Mouse (Mus musculus): Measurements from ENCODE around the gene Polr3g.

GRCm38 (mm10) chr13:81644047-81644565 is 66.7 kb downstream of the Polr3g start:
- TF ChIP-seq POLR2A (IDR thresholded peaks at IDR 0.05; ENCODE audit: low read depth, low read length) (no peak), CTCF (IDR thresholded peaks at IDR 0.05; ENCODE audit: extremely low read depth, insufficient read depth, insufficient read length, insufficient replicate concordance) (no peak)

All from spleen, adult 2 months (tissue).